Mouse (Mus musculus): ENCODE data around the gene Tmbim6. TPM values are rescaled to one million over a fixed set of nuclear protein-coding genes. Genes with fewer than 3 reads are reported as not detected.
"Not testable (repeated sequence)": the region's sequence is repeated elsewhere in the genome, so short reads cannot be mapped to it uniquely, and the experiment has no call there.

Tmbim6 gene
- total RNA-seq, 1 experiment: 436 TPM

GRCm38 (mm10) chr15:99375581-99375980 lies 17.1 kb upstream of the Tmbim6 start:
- TF ChIP-seq ZNF384 (IDR thresholded peaks at IDR 0.05; ENCODE audit: low read depth, low read length) (no peak), MAFK (IDR thresholded peaks at IDR 0.05; ENCODE audit: insufficient read depth, low read depth, low read length) (no peak)
- H3K9me3 ChIP-seq (ENCODE audit: control insufficient read depth, insufficient read depth, low read depth, low read length): no peaks in the 10 kb centered on the region
- H3K4me1 ChIP-seq (ENCODE audit: control insufficient read depth in 2 of 2, insufficient read depth in 2 of 2, low read length in 2 of 2, poor library complexity in 1 of 2): peaks cover 0 to 2% of the 10 kb centered on the region in 2 experiments; a peak in 1 of 4 replicates
- H3K36me3 ChIP-seq (ENCODE audit: control insufficient read depth, insufficient read depth, low read length, poor library complexity, severe bottlenecking): no peaks in the 10 kb centered on the region
- no peak overlapping the region for H3K4me3 ChIP-seq (ENCODE audit: insufficient read depth in 1 of 2, low read depth in 1 of 2, low read length in 2 of 2, poor library complexity in 1 of 2, severe bottlenecking in 1 of 2)
- H3K9ac ChIP-seq (ENCODE audit: insufficient read depth, low read depth, low read length, poor library complexity, severe bottlenecking): no peak overlapping the region
- in situ Hi-C loops (cut with MboI; ENCODE audit: low sequenced_read_pairs in 2 of 2, unreplicated experiment in 2 of 2): loop anchor here in 1 of 2 experiments (5.0 kb wide), 1 partner anchor 48 kb away; no protein-coding TSS in a partner anchor
- no peak for DNase-seq (ENCODE audit: low read depth, low spot score)
- H3K27ac ChIP-seq (ENCODE audit: insufficient read depth, low read depth, low read length, poor library complexity, severe bottlenecking): no peak overlapping the region

DNA sequence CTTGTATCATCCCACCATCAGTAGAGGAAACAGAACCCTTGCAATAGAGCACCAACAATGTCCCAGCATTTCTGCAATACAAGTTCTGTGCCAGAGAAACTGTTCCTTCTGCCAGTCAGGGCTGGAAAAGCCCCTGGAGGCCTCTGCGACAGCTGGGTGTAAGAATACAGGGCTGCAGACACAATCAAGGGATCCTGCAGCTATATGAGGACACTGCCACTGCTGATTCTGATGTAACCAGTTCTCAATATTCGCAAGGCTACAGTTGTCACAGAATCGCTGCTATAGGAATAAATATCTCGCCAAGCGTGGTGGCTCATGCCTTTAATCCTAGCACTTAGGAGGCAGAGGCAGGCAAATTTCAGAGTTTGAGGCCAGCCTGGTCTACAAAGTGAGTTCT lies 16.4 kb upstream of the Tmbim6 start:
- no peaks in the 10 kb centered on the region for H3K9me3 ChIP-seq (ENCODE audit: control insufficient read depth, insufficient read depth, low read depth, low read length)
- no peak for DNase-seq (ENCODE audit: low read depth, low spot score)
- no peak overlapping the region for H3K9ac ChIP-seq (ENCODE audit: insufficient read depth, low read depth, low read length, poor library complexity, severe bottlenecking)
- H3K4me3 ChIP-seq (ENCODE audit: insufficient read depth in 1 of 2, low read depth in 1 of 2, low read length in 2 of 2, poor library complexity in 1 of 2, severe bottlenecking in 1 of 2): no peak overlapping the region
- TF ChIP-seq CHD2 (IDR thresholded peaks at IDR 0.05; ENCODE audit: low read depth, low read length): no peak
- no peak for TF ChIP-seq ZC3H11A (IDR thresholded peaks at IDR 0.05; ENCODE audit: borderline replicate concordance, low read depth, low read length)
- no peak for TF ChIP-seq HCFC1 (IDR thresholded peaks at IDR 0.05; ENCODE audit: borderline replicate concordance, insufficient read depth, low read length)
- no peak for TF ChIP-seq ZNF384 (IDR thresholded peaks at IDR 0.05; ENCODE audit: low read depth, low read length)
- TF ChIP-seq MAFK (IDR thresholded peaks at IDR 0.05; ENCODE audit: insufficient read depth, low read depth, low read length): no peak
- H3K36me3 ChIP-seq (ENCODE audit: control insufficient read depth, insufficient read depth, low read length, poor library complexity, severe bottlenecking): no peaks in the 10 kb centered on the region
- in situ Hi-C loops (cut with MboI; ENCODE audit: low sequenced_read_pairs in 2 of 2, unreplicated experiment in 2 of 2): loop anchor here in 1 of 2 experiments (5.0 kb wide), 1 partner anchor 49 kb away; no protein-coding TSS in a partner anchor
- peaks cover 0 to 2% of the 10 kb centered on the region in 2 experiments; a peak in 1 of 4 replicates for H3K4me1 ChIP-seq (ENCODE audit: control insufficient read depth in 2 of 2, insufficient read depth in 2 of 2, low read length in 2 of 2, poor library complexity in 1 of 2)
- no peak overlapping the region for H3K27ac ChIP-seq (ENCODE audit: insufficient read depth, low read depth, low read length, poor library complexity, severe bottlenecking)

DNA sequence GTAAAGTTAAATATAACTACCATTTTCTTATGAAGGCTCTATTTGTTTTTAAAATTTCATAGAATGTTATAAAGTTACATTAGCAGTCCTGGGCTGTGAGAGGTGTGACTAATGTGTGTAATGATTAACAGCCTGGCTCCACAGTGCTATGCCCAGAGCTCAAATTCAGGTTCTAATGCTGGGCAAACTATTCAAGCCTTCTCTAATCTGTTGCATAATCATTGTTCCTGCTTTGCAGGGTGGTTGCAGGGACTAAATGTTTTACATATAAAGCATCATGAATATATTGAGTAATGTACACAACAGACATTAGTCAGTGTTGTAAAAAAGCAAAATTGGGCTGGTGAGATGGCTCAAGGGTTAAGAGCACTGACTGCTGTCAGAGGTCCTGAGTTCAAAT lies 9.8 kb upstream of the Tmbim6 start:
- H3K9me3 ChIP-seq (ENCODE audit: control insufficient read depth, insufficient read depth, low read depth, low read length): no peaks in the 10 kb centered on the region
- H3K36me3 ChIP-seq (ENCODE audit: control insufficient read depth, insufficient read depth, low read length, poor library complexity, severe bottlenecking): no peaks in the 10 kb centered on the region
- in situ Hi-C loops (cut with MboI; ENCODE audit: low sequenced_read_pairs in 2 of 2, unreplicated experiment in 2 of 2): no loop called here
- no peak overlapping the region for H3K9ac ChIP-seq (ENCODE audit: insufficient read depth, low read depth, low read length, poor library complexity, severe bottlenecking)
- H3K4me1 ChIP-seq (ENCODE audit: control insufficient read depth in 2 of 2, insufficient read depth in 2 of 2, low read length in 2 of 2, poor library complexity in 1 of 2): peaks cover 0 to 2% of the 10 kb centered on the region in 2 experiments; a peak in 1 of 4 replicates
- H3K27ac ChIP-seq (ENCODE audit: insufficient read depth, low read depth, low read length, poor library complexity, severe bottlenecking): no peak overlapping the region
- H3K4me3 ChIP-seq (ENCODE audit: insufficient read depth in 1 of 2, low read depth in 1 of 2, low read length in 2 of 2, poor library complexity in 1 of 2, severe bottlenecking in 1 of 2): no peak overlapping the region
- no peak for DNase-seq (ENCODE audit: low read depth, low spot score)
- no peak for TF ChIP-seq MAFK (IDR thresholded peaks at IDR 0.05; ENCODE audit: insufficient read depth, low read depth, low read length)
- no peak for TF ChIP-seq CHD2 (IDR thresholded peaks at IDR 0.05; ENCODE audit: low read depth, low read length)
- TF ChIP-seq ZC3H11A (IDR thresholded peaks at IDR 0.05; ENCODE audit: borderline replicate concordance, low read depth, low read length): no peak
- no peak for TF ChIP-seq HCFC1 (IDR thresholded peaks at IDR 0.05; ENCODE audit: borderline replicate concordance, insufficient read depth, low read length)
- no peak for TF ChIP-seq ZNF384 (IDR thresholded peaks at IDR 0.05; ENCODE audit: low read depth, low read length)

- no peaks in the 10 kb centered on the region for H3K9me3 ChIP-seq (ENCODE audit: control insufficient read depth, insufficient read depth, low read depth, low read length)
- no peaks in the 10 kb centered on the region for H3K36me3 ChIP-seq (ENCODE audit: control insufficient read depth, insufficient read depth, low read length, poor library complexity, severe bottlenecking)
- DNase-seq (ENCODE audit: low read depth, low spot score): no peak
- TF ChIP-seq ZNF384 (IDR thresholded peaks at IDR 0.05; ENCODE audit: low read depth, low read length): no peak
- TF ChIP-seq HCFC1 (IDR thresholded peaks at IDR 0.05; ENCODE audit: borderline replicate concordance, insufficient read depth, low read length): no peak
- no peak for TF ChIP-seq CHD2 (IDR thresholded peaks at IDR 0.05; ENCODE audit: low read depth, low read length)
- no peak for TF ChIP-seq ZC3H11A (IDR thresholded peaks at IDR 0.05; ENCODE audit: borderline replicate concordance, low read depth, low read length)
- no peak for TF ChIP-seq MAFK (IDR thresholded peaks at IDR 0.05; ENCODE audit: insufficient read depth, low read depth, low read length)
- in situ Hi-C loops (cut with MboI; ENCODE audit: low sequenced_read_pairs in 2 of 2, unreplicated experiment in 2 of 2): no loop called here
- peaks cover 0 to 2% of the 10 kb centered on the region in 2 experiments; a peak in 1 of 4 replicates for H3K4me1 ChIP-seq (ENCODE audit: control insufficient read depth in 2 of 2, insufficient read depth in 2 of 2, low read length in 2 of 2, poor library complexity in 1 of 2)
- no peak overlapping the region for H3K9ac ChIP-seq (ENCODE audit: insufficient read depth, low read depth, low read length, poor library complexity, severe bottlenecking)
- no peak overlapping the region for H3K27ac ChIP-seq (ENCODE audit: insufficient read depth, low read depth, low read length, poor library complexity, severe bottlenecking)
- no peak overlapping the region for H3K4me3 ChIP-seq (ENCODE audit: insufficient read depth in 1 of 2, low read depth in 1 of 2, low read length in 2 of 2, poor library complexity in 1 of 2, severe bottlenecking in 1 of 2)
These were observed 8.6 kb upstream of the Tmbim6 start for GRCm38 (mm10) chr15:99384071-99384470.

GRCm38 (mm10) chr15:99386110-99386509 lies 6.6 kb upstream of the Tmbim6 start:
- H3K4me3 ChIP-seq (ENCODE audit: insufficient read depth in 1 of 2, low read depth in 1 of 2, low read length in 2 of 2, poor library complexity in 1 of 2, severe bottlenecking in 1 of 2); H3K36me3 ChIP-seq (ENCODE audit: control insufficient read depth, insufficient read depth, low read length, poor library complexity, severe bottlenecking); H3K9ac ChIP-seq (ENCODE audit: insufficient read depth, low read depth, low read length, poor library complexity, severe bottlenecking); DNase-seq (ENCODE audit: low read depth, low spot score); H3K4me1 ChIP-seq (ENCODE audit: control insufficient read depth in 2 of 2, insufficient read depth in 2 of 2, low read length in 2 of 2, poor library complexity in 1 of 2); in situ Hi-C loops (cut with MboI; ENCODE audit: low sequenced_read_pairs in 2 of 2, unreplicated experiment in 2 of 2); H3K9me3 ChIP-seq (ENCODE audit: control insufficient read depth, insufficient read depth, low read depth, low read length); H3K27ac ChIP-seq (ENCODE audit: insufficient read depth, low read depth, low read length, poor library complexity, severe bottlenecking): not testable (repeated sequence)

Measured in ES-E14 (cell line).